Mouse (Mus musculus) large intestine, adult 2 months (tissue): Measurements from ENCODE around the gene Prkg1. TPM values are rescaled to one million over a fixed set of nuclear protein-coding genes. Genes with fewer than 3 reads are reported as not detected.
"Not testable (repeated sequence)": the region's sequence is repeated elsewhere in the genome, so short reads cannot be mapped to it uniquely, and the experiment has no call there.

Source experiments
- DNase-seq: peaks from one replicate; pipeline ENCODE4 v3.0.0-alpha.2; 2012; ENCODE audit warnings: low read depth, low spot score
- WGBS: fragments of 180-500 bp; shearing (Covaris S2); methylation state at CpG from one replicate; pipeline ENCODE4 v1.1.7; 2018; 5-methylcytosine and 5-hydroxymethylcytosine counted together
- polyA plus RNA-seq: library from polyadenylated mRNA; depleted of rRNA; stranded (reverse); fragments of >200 nt; gene quantifications from 2 replicates; pipeline ENCODE4 v1.2.3, GENCODE M21; 2012

The Prkg1 gene
- polyA plus RNA-seq, 1 experiment: 0.86 TPM

- no peak for DNase-seq
- WGBS: 74% methylated on average over 4 of the region's 4 CpGs
Observed at GRCm38 (mm10) chr19:31497386-31497785, 267.4 kb downstream of the Prkg1 start.

DNA sequence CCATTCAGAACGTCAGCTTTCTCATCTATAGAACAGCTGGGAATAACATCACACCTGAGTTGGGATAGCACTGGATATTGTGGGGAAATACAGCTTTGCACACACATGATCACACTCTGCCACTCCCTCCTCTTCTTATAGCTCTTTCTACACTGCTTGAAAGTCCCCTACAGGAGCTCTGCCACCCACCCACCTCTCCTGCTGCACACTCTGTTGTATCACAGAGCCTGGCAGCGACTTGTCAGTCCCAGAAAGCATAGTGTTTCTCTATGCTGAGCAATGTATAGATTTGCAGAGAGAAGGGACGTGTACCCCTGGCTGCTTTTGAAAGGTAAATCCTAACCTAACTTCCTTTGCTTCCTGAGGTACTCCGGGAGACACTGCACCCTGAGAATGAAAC lies 275.2 kb downstream of the Prkg1 start:
- WGBS: 59% methylated on average over 4 of the region's 4 CpGs
- DNase-seq: no peak

- WGBS: 81% methylated on average over 1 of the region's 1 CpGs
Observed at GRCm38 (mm10) chr19:31471766-31472165, 293.1 kb downstream of the Prkg1 start.

DNA sequence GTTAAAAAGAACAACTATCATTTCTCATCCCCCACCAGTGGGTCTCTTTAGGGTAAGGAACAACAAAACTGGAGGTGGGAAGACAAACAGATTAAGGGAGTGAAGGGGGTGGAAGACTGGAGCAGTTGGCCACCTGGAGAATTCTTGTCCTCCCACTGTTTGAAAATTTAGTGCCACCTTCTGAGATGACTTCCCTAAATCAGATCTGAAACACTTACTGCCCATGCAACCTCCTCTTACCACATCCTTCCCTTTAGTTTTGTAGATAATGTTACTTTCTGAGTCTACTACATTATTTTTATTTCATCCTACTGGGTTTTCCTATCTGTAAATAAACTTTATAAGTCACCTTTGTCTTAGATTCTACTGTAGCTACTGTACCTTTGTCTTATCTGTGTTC lies 304.6 kb downstream of the Prkg1 start:
- no peak for DNase-seq

More at GRCm38 (mm10) chr19:31471766-31472165, 293.1 kb downstream of the Prkg1 start:
- no peak for DNase-seq

DNA sequence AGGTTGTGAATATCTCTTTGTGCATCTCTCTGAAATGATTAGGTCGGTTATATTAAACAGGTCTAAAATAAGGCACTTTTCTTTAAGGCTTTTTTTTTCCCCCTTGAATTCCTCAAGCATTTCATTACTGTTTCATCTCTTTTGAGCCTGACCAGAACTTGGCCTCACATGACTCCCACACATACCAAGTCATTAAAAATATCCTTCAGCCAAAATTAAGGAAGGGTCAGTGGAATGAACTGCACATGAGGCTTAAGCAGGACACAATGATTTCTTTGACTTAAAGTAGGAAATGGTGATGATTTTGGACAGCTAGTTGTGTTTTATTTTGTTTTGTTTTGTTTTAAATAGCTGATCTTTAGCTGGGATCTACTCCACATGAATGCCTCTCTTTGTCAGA lies 320.7 kb downstream of the Prkg1 start:
- WGBS: 68% methylated on average over 1 of the region's 1 CpGs
- DNase-seq: no peak

DNA sequence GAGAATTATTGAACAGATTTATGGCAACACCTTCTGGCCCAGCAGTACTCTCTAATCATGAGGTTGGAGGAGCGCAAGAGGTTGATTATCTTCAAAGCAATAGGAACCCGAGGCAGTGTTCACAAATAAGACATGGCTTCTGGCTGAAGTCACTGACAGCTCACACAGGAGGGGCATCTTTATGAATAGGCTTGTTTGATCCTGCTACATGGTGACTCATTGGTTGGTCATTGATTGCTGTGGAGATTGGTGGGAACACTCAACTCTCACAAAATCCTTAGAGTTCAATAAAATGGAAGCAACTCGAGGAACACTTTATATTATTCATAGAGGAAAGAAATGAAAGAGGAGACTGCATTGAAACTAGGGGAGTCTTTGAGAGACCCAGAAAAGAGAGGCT lies 322.5 kb downstream of the Prkg1 start:
- DNase-seq: no peak
- 69% methylated on average over 3 of the region's 3 CpGs for WGBS

DNA sequence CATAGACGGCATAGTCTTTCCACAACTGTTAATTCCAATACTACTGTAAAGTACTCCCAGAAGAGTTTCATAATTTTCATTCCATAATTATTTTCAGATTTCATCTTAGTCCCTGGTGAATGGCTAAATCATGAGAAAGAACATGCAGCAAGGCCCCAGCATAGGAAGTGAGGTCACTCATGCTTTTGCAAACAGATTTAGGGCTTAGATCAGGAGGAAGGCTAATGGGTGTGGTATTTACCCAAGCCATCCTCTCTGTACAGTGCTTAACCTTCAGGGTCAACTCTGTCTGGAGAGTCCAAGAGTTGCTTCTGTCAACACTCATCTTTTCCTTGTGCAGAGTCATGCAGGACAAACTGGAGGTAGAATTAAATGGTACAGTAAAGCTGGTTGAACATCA lies 331.4 kb downstream of the Prkg1 start:
- DNase-seq: no peak
- 86% methylated on average over 1 of the region's 1 CpGs for WGBS

- DNase-seq: no peak
- 64% methylated on average over 2 of the region's 2 CpGs for WGBS
Observed at GRCm38 (mm10) chr19:31431411-31431810, 333.4 kb downstream of the Prkg1 start.

DNA sequence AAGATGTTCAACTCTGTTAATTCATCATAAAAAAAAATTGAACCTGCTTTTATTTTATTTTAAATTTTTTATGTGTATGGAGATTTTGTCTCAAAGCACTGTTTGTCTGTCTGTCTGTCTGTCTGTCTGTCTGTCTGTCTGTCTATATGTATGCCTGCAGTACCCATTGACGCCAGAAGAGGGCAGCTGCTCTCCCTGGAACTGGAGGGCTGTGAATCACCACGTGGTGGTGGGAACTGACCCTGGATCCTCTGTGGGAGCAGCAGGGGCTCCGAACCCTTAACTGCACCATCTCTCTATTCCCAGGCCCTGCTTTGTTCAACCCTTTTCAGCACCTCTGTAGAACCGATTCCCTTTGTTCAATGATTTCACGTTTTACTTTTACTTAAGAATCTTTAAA lies 338.7 kb downstream of the Prkg1 start:
- WGBS: 81% methylated on average over 5 of the region's 5 CpGs
- no peak for DNase-seq

- no peak for DNase-seq
- WGBS: 82% methylated on average over 9 of the region's 9 CpGs
Observed at GRCm38 (mm10) chr19:31425199-31425598, 339.6 kb downstream of the Prkg1 start.

DNA sequence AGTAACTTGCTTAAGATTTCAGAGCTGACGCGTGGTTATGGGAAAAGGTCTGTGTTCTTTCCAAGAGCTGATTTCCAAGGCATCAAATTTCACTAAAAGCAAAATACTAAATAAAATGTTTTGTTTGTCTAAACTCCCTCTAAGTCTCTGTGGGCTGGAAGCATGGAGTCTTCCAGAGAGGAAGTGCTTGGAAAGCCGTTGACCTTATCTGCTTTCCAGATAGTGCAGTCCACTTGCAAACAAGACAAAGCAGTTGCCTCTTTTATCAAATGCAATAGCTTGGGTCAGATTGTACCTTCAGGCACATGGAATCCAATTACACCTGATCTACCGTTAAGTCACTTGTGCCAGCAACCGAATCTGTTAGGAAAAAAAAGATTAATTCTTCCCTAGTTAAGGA lies 340.5 kb downstream of the Prkg1 start:
- 71% methylated on average over 5 of the region's 5 CpGs for WGBS
- no peak for DNase-seq

DNA sequence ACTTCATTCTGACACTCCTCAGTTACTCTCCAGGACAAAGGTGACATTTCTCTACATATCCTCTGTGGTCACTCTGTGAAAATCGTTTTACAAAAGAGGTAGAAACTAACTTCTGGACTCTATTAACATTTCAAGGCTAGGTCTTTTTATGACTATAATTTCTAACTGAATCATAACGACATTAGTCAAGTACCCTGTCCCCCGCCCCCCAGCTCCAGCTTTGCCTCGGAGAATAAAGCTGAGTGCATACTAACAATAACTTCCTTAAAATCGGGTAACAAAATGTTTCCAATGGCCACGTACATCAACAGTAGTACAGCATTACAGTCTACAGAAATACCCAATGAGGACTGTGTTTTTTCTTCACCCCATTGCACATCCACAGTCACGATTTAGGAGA lies 351.3 kb downstream of the Prkg1 start:
- no peak for DNase-seq
- WGBS: 73% methylated on average over 7 of the region's 7 CpGs

- no peak for DNase-seq
- 61% methylated on average over 1 of the region's 1 CpGs for WGBS
Observed at GRCm38 (mm10) chr19:31396096-31396495, 368.7 kb downstream of the Prkg1 start.

DNA sequence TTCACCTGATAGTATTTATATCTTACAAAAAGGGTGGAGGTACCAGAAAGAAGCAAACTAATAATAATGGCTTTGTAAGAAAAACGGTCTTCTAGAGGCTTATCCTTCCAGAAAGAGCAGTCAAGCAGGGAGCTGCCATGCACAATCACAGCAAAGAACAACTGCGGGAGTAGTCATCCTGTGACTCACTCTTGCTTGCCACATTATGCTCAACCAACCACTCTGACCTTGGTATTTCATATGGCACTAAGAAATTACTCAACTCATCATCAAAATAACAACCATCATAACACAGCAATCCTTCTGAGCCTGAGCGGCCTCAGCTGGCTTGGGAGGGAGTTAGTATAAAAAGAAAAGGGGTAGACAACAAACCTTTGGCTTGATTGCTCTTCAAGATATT lies 379.5 kb downstream of the Prkg1 start:
- no peak for DNase-seq
- 79% methylated on average over 3 of the region's 3 CpGs for WGBS

GRCm38 (mm10) chr19:31383881-31384280 lies 381.0 kb downstream of the Prkg1 start:
- DNase-seq: no peak
- WGBS: 56% methylated on average over 5 of the region's 5 CpGs

GRCm38 (mm10) chr19:31370106-31370505 lies 394.7 kb downstream of the Prkg1 start:
- no peak for DNase-seq
- WGBS: 57% methylated on average over 1 of the region's 1 CpGs

DNA sequence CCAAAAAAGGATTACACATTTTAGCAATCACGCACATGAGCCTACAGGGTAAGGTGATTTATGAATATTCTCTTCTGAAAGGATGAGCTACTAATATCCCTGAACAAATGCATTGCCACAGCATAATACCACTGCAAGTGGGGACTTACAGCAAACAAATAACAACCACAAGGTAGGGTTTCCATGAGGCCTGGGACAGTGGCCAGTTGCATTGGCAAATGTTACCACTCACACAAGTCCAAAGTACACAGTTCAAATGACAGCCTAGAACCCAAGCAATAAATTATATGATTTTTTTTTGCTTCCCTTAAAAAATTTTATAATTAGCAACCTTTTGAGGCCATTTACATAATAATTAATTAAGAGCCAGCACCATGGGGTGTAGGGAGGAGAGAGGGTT lies 395.7 kb downstream of the Prkg1 start:
- DNase-seq: no peak
- WGBS: 71% methylated on average over 1 of the region's 1 CpGs

GRCm38 (mm10) chr19:31362051-31362450 lies 402.8 kb downstream of the Prkg1 start:
- no peak for DNase-seq
- WGBS: 57% methylated on average over 4 of the region's 4 CpGs

- DNase-seq: no peak
- 60% methylated on average over 5 of the region's 5 CpGs for WGBS
Observed at GRCm38 (mm10) chr19:31361575-31361974, 403.3 kb downstream of the Prkg1 start.

DNA sequence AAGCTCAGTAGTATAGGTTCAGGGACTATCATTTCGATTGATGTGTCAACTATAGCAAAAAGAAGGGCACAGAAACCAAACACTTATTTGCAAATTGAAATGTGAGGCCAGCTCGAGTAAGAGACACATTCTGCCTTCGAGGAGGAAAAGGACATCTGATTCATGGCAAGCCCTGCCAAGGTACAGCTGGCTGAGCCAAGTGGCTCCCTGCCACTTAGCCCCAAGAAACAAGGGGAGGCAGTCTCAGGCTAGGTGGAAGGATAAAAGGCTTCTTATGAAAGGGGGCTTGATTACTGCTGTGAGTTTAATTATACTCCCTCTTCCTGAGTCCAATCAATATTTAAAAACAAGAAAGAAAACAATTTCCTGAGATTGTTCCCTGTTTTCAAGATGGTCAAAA lies 403.7 kb downstream of the Prkg1 start:
- no peak for DNase-seq
- 49% methylated on average over 3 of the region's 3 CpGs for WGBS

GRCm38 (mm10) chr19:31354959-31355358 lies 409.9 kb downstream of the Prkg1 start:
- 72% methylated on average over 1 of the region's 1 CpGs for WGBS

GRCm38 (mm10) chr19:31352784-31353183 lies 412.0 kb downstream of the Prkg1 start:
- DNase-seq: not testable (repeated sequence)

More at GRCm38 (mm10) chr19:31354959-31355358, 409.9 kb downstream of the Prkg1 start:
- no peak for DNase-seq

GRCm38 (mm10) chr19:31351796-31352195 lies 413.0 kb downstream of the Prkg1 start:
- 52% methylated on average over 3 of the region's 3 CpGs for WGBS
- DNase-seq: no peak
